Mouse (Mus musculus) lung, adult 2 months (tissue): ENCODE measurements at regions not wholly inside any gene's neighbourhood (a gene's known extent, or its start where the extent isn't known, plus 50 kb on each side); places are given as distances from the start of the nearest gene placed in this dataset.

Experiments used
- CTCF ChIP-seq: fragments of 200-500 bp; IDR thresholded peaks from 2 replicates; pipeline ENCODE4 v1.5.1; 2011; ENCODE audit warnings: mild to moderate bottlenecking, low read length, control low read depth; ENCODE audit not compliant: insufficient read depth
- POLR2A ChIP-seq: fragments of 200-500 bp; IDR thresholded peaks from 2 replicates; pipeline ENCODE4 v1.6.1; 2011; ENCODE audit warnings: low read depth, mild to moderate bottlenecking, control low read depth, low read length, borderline replicate concordance; ENCODE audit errors: extremely low read depth

DNA sequence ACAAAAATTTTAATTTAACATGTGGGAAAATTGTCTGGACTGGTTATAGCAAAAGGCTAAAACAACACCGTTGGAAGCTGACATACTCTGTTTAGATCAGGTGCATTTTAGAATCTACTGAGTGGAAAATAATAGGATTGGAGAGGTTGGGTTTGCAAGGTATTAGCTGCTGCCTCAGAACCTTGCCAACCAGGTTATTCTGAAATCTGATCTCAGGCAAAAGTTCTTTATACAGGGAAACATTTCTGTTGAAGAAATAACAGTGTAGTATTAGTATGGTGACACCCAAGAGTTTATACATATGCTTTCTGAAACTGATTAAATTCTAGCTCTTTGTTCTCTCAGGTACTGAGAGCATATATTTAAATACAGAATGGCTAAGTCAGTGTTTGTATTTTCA lies 113.0 kb upstream of the Gm12728 start:
- TF ChIP-seq CTCF: no peak
- TF ChIP-seq POLR2A: no peak
